Mouse (Mus musculus): ENCODE results near the gene Pdap1. TPM values are rescaled to one million over a fixed set of nuclear protein-coding genes. Genes with fewer than 3 reads are reported as not detected.
"Not testable (repeated sequence)": the region's sequence is repeated elsewhere in the genome, so short reads cannot be mapped to it uniquely, and the experiment has no call there.

Gene Pdap1
- polyA plus RNA-seq, 1 experiment from 2014 or later: 109 TPM

GRCm38 (mm10) chr5:145161361-145161760 lies 21.3 kb upstream of the Pdap1 start:
- peaks cover 7% of the 10 kb centered on the region for H3K4me1 ChIP-seq (ENCODE audit: control insufficient read depth, insufficient read depth, low read length)

GRCm38 (mm10) chr5:145152690-145153089 lies 12.7 kb upstream of the Pdap1 start:
- Histone ChIP-seq H3K9ac (replicated peaks; ENCODE audit: low read depth, low read length) (no peak overlapping the region), H3K4me3 (ENCODE audit: low read depth, low read length) (no peak overlapping the region), H3K4me1 (ENCODE audit: control insufficient read depth, insufficient read depth, low read length) (no peaks in the 10 kb centered on the region), H3K4me2 (ENCODE audit: low read depth, low read length) (no peak overlapping the region), H3K9me3 (ENCODE audit: control insufficient read depth, low read length) (no peaks in the 10 kb centered on the region), H3K27me3 (ENCODE audit: control insufficient read depth, insufficient read depth, low read length) (no peaks in the 10 kb centered on the region), H3K36me3 (ENCODE audit: control insufficient read depth, insufficient read depth, low read length) (peaks cover 72% of the 10 kb centered on the region), H3K27ac (ENCODE audit: low read depth, low read length) (no peak overlapping the region)
- ATAC-seq (ENCODE audit: low read depth): no peak
- WGBS: 94% methylated on average over 5 of the region's 5 CpGs

More at GRCm38 (mm10) chr5:145161361-145161760, 21.3 kb upstream of the Pdap1 start:
- H3K9me3 ChIP-seq (ENCODE audit: control insufficient read depth, low read length): no peaks in the 10 kb centered on the region
- peaks cover 64% of the 10 kb centered on the region for H3K36me3 ChIP-seq (ENCODE audit: control insufficient read depth, insufficient read depth, low read length)
- H3K27ac ChIP-seq (ENCODE audit: low read depth, low read length): no peak overlapping the region
- H3K27me3 ChIP-seq (ENCODE audit: control insufficient read depth, insufficient read depth, low read length): no peaks in the 10 kb centered on the region
- H3K9ac ChIP-seq (replicated peaks; ENCODE audit: low read depth, low read length): no peak overlapping the region
- WGBS: 96% methylated on average over 14 of the region's 14 CpGs
- H3K4me3 ChIP-seq (ENCODE audit: low read depth, low read length): no peak overlapping the region
- no peak overlapping the region for H3K4me2 ChIP-seq (ENCODE audit: low read depth, low read length)
- ATAC-seq (ENCODE audit: low read depth): no peak

GRCm38 (mm10) chr5:145149294-145149693 lies 9.3 kb upstream of the Pdap1 start:
- Histone ChIP-seq H3K27ac (ENCODE audit: low read depth, low read length) (no peak overlapping the region), H3K4me1 (ENCODE audit: control insufficient read depth, insufficient read depth, low read length) (no peaks in the 10 kb centered on the region), H3K4me3 (ENCODE audit: low read depth, low read length) (no peak overlapping the region), H3K27me3 (ENCODE audit: control insufficient read depth, insufficient read depth, low read length) (no peaks in the 10 kb centered on the region), H3K9ac (replicated peaks; ENCODE audit: low read depth, low read length) (no peak overlapping the region), H3K4me2 (ENCODE audit: low read depth, low read length) (no peak overlapping the region), H3K36me3 (ENCODE audit: control insufficient read depth, insufficient read depth, low read length) (peaks cover 85% of the 10 kb centered on the region), H3K9me3 (ENCODE audit: control insufficient read depth, low read length) (no peaks in the 10 kb centered on the region)
- 93% methylated on average over 6 of the region's 6 CpGs for WGBS
- no peak for ATAC-seq (ENCODE audit: low read depth)

GRCm38 (mm10) chr5:145147748-145148147 lies 7.7 kb upstream of the Pdap1 start:
- 93% methylated on average over 5 of the region's 5 CpGs for WGBS
- Histone ChIP-seq H3K4me3 (ENCODE audit: low read depth, low read length) (no peak overlapping the region), H3K27ac (ENCODE audit: low read depth, low read length) (no peak overlapping the region), H3K4me1 (ENCODE audit: control insufficient read depth, insufficient read depth, low read length) (no peaks in the 10 kb centered on the region), H3K36me3 (ENCODE audit: control insufficient read depth, insufficient read depth, low read length) (peaks cover 86% of the 10 kb centered on the region), H3K27me3 (ENCODE audit: control insufficient read depth, insufficient read depth, low read length) (no peaks in the 10 kb centered on the region), H3K4me2 (ENCODE audit: low read depth, low read length) (no peak overlapping the region), H3K9me3 (ENCODE audit: control insufficient read depth, low read length) (no peaks in the 10 kb centered on the region), H3K9ac (replicated peaks; ENCODE audit: low read depth, low read length) (no peak overlapping the region)
- no peak for ATAC-seq (ENCODE audit: low read depth)

GRCm38 (mm10) chr5:145140611-145141010 lies 573 bp upstream of the Pdap1 start:
- Histone ChIP-seq H3K27ac (ENCODE audit: low read depth, low read length) (peak overlapping the region; percentile 96), H3K4me1 (ENCODE audit: control insufficient read depth, insufficient read depth, low read length) (peaks cover 19% of the 10 kb centered on the region), H3K9ac (replicated peaks; ENCODE audit: low read depth, low read length) (peak overlapping the region; percentile 85), H3K4me2 (ENCODE audit: low read depth, low read length) (peak overlapping the region; percentile 66), H3K27me3 (ENCODE audit: control insufficient read depth, insufficient read depth, low read length) (no peaks in the 10 kb centered on the region), H3K36me3 (ENCODE audit: control insufficient read depth, insufficient read depth, low read length) (peaks cover 39% of the 10 kb centered on the region), H3K4me3 (ENCODE audit: low read depth, low read length) (peak overlapping the region; percentile 97), H3K9me3 (ENCODE audit: control insufficient read depth, low read length) (no peaks in the 10 kb centered on the region)
- ATAC-seq (ENCODE audit: low read depth): no peak
- under 1% methylated on average over 18 of the region's 18 CpGs for WGBS

- Histone ChIP-seq H3K27me3 (ENCODE audit: control insufficient read depth, insufficient read depth, low read length) (no peaks in the 10 kb centered on the region), H3K4me1 (ENCODE audit: control insufficient read depth, insufficient read depth, low read length) (peaks cover 19% of the 10 kb centered on the region), H3K36me3 (ENCODE audit: control insufficient read depth, insufficient read depth, low read length) (peaks cover 39% of the 10 kb centered on the region), H3K4me2 (ENCODE audit: low read depth, low read length) (peak overlapping the region; percentile 92), H3K9me3 (ENCODE audit: control insufficient read depth, low read length) (no peaks in the 10 kb centered on the region), H3K4me3 (ENCODE audit: low read depth, low read length) (peak overlapping the region; percentile 97), H3K27ac (ENCODE audit: low read depth, low read length) (no peak overlapping the region; the same call in 1 of the 2 replicates), H3K9ac (replicated peaks; ENCODE audit: low read depth, low read length) (peak overlapping the region; percentile 85; the same call in 1 of the 2 replicates)
- 12% methylated on average over 6 of the region's 6 CpGs for WGBS
- no peak for ATAC-seq (ENCODE audit: low read depth)
Observed at GRCm38 (mm10) chr5:145138836-145139235, 1.2 kb downstream of the Pdap1 start.

GRCm38 (mm10) chr5:145133275-145133674 lies 6.8 kb downstream of the Pdap1 start:
- not testable (repeated sequence) for H3K4me2 ChIP-seq (ENCODE audit: low read depth, low read length); H3K9ac ChIP-seq (replicated peaks; ENCODE audit: low read depth, low read length); H3K27me3 ChIP-seq (ENCODE audit: control insufficient read depth, insufficient read depth, low read length); H3K9me3 ChIP-seq (ENCODE audit: control insufficient read depth, low read length); H3K4me3 ChIP-seq (ENCODE audit: low read depth, low read length); ATAC-seq (ENCODE audit: low read depth); H3K27ac ChIP-seq (ENCODE audit: low read depth, low read length); H3K4me1 ChIP-seq (ENCODE audit: control insufficient read depth, insufficient read depth, low read length)
- 85% methylated on average over 6 of the region's 6 CpGs for WGBS
- peaks cover 64% of the 10 kb centered on the region for H3K36me3 ChIP-seq (ENCODE audit: control insufficient read depth, insufficient read depth, low read length)

GRCm38 (mm10) chr5:145130995-145131394 lies 9.0 kb downstream of the Pdap1 start:
- Histone ChIP-seq H3K4me1 (ENCODE audit: control insufficient read depth, insufficient read depth, low read length) (no peaks in the 10 kb centered on the region), H3K27me3 (ENCODE audit: control insufficient read depth, insufficient read depth, low read length) (no peaks in the 10 kb centered on the region), H3K9ac (replicated peaks; ENCODE audit: low read depth, low read length) (no peak overlapping the region), H3K9me3 (ENCODE audit: control insufficient read depth, low read length) (no peaks in the 10 kb centered on the region), H3K4me3 (ENCODE audit: low read depth, low read length) (no peak overlapping the region), H3K36me3 (ENCODE audit: control insufficient read depth, insufficient read depth, low read length) (peaks cover 62% of the 10 kb centered on the region), H3K4me2 (ENCODE audit: low read depth, low read length) (no peak overlapping the region), H3K27ac (ENCODE audit: low read depth, low read length) (no peak overlapping the region)
- WGBS: 88% methylated on average over 3 of the region's 3 CpGs
- ATAC-seq (ENCODE audit: low read depth): no peak

- Histone ChIP-seq H3K4me2 (ENCODE audit: low read depth, low read length) (no peak overlapping the region), H3K27me3 (ENCODE audit: control insufficient read depth, insufficient read depth, low read length) (no peaks in the 10 kb centered on the region), H3K4me1 (ENCODE audit: control insufficient read depth, insufficient read depth, low read length) (no peaks in the 10 kb centered on the region), H3K36me3 (ENCODE audit: control insufficient read depth, insufficient read depth, low read length) (peaks cover 62% of the 10 kb centered on the region), H3K27ac (ENCODE audit: low read depth, low read length) (no peak overlapping the region), H3K9ac (replicated peaks; ENCODE audit: low read depth, low read length) (no peak overlapping the region), H3K9me3 (ENCODE audit: control insufficient read depth, low read length) (no peaks in the 10 kb centered on the region), H3K4me3 (ENCODE audit: low read depth, low read length) (no peak overlapping the region)
- 95% methylated on average over 11 of the region's 11 CpGs for WGBS
- no peak for ATAC-seq (ENCODE audit: low read depth)
Observed at GRCm38 (mm10) chr5:145130191-145130590, 9.8 kb downstream of the Pdap1 start.

Measured in neural tube, embryonic 14.5 days (tissue).